Mouse (Mus musculus) retina, postnatal 1 day (tissue): ENCODE measurements around the gene Pth1r.

Source experiments
- DNase-seq: peaks from one replicate; pipeline ENCODE4 v3.0.0-alpha.2; 2012

The Pth1r gene

GRCm38 (mm10) chr9:110748451-110748850, 1.5 kb upstream of the Pth1r start:
- no peak for DNase-seq

GRCm38 (mm10) chr9:110746238-110746637, 707 bp downstream of the Pth1r start:
- DNase-seq = no peak

GRCm38 (mm10) chr9:110745752-110746151, 1.2 kb downstream of the Pth1r start:
- no peak for DNase-seq

- peak; percentile 65 for DNase-seq
These were observed 3.3 kb downstream of the Pth1r start for GRCm38 (mm10) chr9:110743456-110744323.

- DNase-seq = peak; percentile 45
These were observed 3.9 kb downstream of the Pth1r start for GRCm38 (mm10) chr9:110742951-110743455.

DNA sequence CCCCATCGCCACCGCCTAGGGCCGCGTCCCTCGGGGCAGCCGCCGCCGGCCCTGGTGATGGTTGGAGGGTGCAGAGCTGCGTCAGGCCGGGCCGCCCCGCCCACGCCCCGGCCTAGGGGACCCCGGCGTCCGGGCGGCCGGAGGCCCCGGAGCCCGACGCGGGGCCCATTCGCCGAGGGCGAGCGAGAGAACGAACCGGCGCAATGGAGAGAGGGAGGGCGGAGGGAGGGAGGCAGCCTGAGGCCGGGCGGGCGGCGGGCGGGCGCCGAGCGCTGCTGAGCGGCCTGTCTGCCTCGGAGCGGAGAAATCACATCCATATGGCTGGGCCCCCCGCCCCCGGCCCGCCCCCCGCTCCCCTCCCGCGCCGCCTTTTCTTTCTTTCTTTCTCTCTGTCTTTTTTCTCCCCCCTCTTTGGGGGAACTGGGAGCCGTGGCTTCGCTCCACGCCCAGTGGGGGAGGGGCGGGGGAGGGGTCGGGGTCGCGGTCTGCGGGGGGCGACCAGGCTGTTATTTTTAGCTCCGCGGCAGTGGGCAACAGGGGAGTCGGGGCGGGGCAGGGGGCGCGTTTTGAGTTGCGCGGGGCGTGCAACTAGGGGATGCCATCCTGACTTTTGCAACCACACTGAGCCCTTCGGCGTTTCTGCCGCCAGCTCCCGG, 4.5 kb downstream of the Pth1r start:
- peak; percentile 62 for DNase-seq

DNA sequence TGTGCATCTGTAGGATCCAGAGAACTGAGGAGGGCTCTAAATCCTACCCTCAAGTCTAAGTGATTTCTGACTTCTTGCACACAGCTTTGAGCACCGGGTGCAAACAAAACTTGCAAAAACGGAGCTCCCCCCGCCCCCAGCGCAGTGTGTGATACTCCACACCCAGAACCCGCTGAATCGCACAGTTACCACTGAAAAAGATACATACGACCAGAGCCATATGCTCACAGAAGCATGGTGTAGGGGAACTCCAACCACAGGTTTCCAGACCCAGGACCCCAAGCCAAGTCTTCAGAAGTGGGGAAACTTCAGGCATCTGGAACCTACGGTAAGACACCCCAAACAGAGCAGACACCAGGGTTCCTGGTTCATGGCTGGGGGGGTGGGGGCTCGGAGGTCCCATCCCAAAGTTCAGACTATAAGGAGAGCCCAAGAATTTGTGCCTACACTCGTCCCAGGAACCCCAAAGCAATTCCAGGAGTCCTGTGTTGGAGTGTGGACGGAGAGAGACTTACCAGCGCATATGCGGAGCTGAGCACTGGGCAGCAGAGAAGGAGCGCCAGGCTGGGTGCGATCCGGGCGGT, 5.1 kb downstream of the Pth1r start, which contains the start of gene Myl3:
Myl3 (plus strand) TSS at position 151 of the 584 bp plus-strand sequence.
- no peak for DNase-seq

DNA sequence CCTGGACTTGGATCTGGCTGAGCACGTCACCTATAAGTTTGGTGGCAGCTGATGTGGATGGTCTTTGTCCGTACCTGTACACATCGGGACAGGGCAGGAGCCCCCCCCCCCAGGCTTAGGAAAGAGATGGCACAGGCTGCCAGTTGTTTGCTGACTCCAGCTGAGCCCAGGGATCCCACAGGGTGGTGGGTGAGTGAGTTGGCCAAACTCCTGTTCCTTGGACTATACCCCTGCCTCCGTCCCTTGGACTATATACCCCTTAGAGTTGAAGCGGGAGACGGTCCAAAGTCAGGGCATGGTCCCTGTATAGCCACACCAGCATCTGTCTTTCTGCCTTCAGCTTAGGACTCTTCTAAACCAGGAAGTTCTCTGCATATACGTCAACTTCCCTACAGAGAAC, 7.0 kb downstream of the Pth1r start:
- no peak for DNase-seq

DNA sequence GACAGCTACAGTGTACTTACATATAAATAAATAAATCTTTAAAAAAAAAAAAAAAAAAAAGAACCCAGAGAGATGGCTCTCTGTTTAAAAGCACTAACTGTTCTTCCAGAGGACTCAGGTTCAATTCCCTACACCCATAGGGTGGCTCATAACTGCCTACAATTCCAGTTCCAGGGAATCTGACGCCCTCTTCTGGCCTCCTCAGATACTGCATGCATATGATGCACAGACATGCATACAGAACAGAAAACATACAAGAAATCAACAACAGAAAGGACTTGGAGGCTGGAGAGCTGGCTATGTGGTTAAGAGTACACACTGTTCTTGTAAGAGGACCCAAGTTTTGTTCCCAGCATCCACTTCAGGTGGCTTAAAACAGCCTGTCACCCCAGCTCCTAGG, 8.9 kb downstream of the Pth1r start:
- no peak for DNase-seq

DNA sequence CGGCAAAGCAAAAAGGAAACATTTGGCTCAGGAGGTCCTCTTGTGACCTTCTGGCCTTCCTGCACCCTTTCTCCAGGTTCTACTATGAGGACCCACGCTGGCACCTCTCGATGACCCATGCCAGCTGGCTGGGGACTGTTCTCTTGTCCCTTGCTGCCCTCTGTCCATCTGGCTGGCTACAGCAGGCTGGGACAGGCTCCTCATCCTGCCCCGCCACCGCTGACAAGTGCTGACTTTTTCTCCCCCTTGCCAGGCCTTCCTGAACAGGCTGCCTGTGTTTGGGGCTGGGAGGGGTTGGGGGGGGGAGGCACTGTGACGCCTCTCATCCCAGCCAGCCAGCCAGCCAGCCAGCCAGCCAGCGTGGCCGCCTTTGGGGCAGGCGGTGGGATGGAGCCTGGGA, 10.6 kb downstream of the Pth1r start:
- no peak for DNase-seq

GRCm38 (mm10) chr9:110734154-110734553, 12.8 kb downstream of the Pth1r start:
- DNase-seq = no peak

DNA sequence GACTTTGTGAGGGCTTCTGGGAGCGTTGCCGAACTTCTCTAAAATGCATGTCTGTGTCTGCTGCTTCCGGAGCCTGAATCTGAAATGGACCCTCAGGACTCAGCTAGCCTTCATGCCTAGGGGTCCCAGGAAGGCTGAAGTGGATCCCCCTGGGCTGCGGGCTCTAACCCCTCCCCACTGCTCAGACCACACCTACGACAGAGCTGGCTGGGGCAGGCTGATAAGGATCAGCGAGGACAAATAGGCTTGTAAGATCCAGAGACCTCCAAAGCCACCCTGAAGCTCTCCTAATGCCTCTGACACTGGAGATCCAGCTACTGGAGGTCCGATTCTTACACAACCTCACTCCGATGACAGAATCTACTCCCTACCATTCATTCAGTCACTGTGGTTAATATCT, 13.8 kb downstream of the Pth1r start:
- DNase-seq = no peak

GRCm38 (mm10) chr9:110732623-110733022, 14.3 kb downstream of the Pth1r start:
- DNase-seq = peak; percentile 92

DNA sequence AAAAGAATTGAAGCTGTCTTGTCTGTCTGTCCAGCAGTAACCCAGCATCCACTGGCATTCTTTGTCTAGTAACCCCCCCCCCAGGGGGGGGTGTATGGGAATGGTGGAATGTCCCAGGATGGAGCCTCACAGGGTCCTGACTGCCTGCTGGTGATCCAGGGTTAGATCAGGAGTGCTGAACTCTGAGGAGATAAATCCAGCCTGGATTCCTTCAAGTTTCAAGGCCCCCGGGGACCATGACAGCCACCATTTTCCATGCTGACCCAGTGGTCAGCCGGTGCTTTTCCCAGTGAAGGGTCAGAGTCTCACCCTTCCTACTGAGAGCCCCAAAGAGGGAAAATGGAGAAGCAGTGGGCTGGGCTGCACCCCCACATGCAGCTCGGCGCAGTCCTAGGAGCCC, 15.1 kb downstream of the Pth1r start:
- no peak for DNase-seq

- peak; percentile 49 for DNase-seq
These were observed 17.1 kb downstream of the Pth1r start for GRCm38 (mm10) chr9:110729841-110730240.

DNA sequence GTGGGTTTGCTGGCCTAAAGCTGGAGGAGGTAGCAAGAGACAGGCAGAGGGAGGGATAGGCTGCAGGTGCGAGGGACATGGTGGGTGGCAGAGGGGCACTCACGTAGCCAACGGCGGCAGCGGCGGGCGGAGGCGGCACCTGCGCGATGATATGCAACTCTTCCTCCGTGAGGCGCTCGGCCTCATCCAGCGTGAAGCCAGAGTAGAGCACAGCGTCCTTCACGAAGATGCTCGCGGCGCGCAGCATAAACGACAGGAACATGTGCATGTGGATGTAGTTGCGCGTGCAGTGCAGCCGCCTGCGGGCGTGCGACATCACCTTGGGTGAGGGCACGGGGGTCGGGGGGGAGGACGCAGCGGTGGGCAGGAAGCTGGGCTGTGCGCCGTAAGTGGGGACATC, 20.1 kb downstream of the Pth1r start:
- DNase-seq = peak; percentile 43

DNA sequence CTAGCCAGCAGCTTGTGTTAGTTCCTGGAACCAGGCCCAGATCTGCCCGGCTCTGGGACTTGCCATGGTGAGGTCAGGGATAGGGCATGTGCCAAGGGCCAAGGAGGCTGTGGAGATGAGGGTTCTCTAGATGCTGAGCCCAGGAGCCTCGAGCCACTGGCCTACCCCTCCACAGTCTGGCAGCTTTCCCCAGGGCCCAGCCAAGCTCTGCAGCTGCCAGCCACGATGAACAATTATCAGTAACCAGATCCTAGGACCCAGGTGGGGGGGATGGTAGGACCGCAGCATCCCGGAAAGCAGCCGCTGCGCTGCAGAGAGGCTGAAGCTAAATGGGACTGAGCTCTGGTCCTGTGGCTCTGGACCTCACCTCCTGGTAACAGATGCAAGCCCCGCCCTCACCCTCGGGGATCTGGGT, 21.2 kb downstream of the Pth1r start:
- DNase-seq = peak; percentile 48

GRCm38 (mm10) chr9:110722060-110722459, 24.9 kb downstream of the Pth1r start:
- DNase-seq = no peak

DNA sequence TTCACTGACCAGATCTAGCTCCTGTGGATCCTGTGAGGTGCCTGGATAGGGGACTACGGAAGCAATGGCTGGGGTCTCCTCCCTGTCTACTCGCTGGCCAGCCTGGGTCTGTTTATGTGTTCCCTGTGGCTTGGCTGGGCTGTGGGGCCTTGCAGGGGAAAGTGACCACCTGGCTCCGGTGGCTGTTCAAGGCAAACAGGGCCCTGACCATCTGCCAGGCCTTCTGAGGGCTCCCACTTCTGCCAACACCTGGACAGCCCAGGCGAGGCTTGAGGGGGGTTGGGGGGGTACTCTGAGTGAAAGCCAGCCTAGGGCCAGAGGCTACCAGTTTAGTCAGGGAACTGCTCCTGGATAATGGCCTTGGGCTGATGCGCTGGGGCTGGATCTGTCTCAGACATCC, 27.0 kb downstream of the Pth1r start:
- DNase-seq = no peak

- DNase-seq = no peak
These were observed 28.1 kb downstream of the Pth1r start for GRCm38 (mm10) chr9:110718810-110719209.

- DNase-seq = no peak
These were observed 28.9 kb downstream of the Pth1r start for GRCm38 (mm10) chr9:110718071-110718470.

- peak; percentile 79 for DNase-seq
These were observed 30.2 kb downstream of the Pth1r start for GRCm38 (mm10) chr9:110716775-110717174.

- no peak for DNase-seq
These were observed 31.5 kb downstream of the Pth1r start for GRCm38 (mm10) chr9:110715426-110715825.

- no peak for DNase-seq
These were observed 33.6 kb downstream of the Pth1r start for GRCm38 (mm10) chr9:110713389-110713788.
